Mouse (Mus musculus): ENCODE data around the gene Plce1.

Gene Plce1

DNA sequence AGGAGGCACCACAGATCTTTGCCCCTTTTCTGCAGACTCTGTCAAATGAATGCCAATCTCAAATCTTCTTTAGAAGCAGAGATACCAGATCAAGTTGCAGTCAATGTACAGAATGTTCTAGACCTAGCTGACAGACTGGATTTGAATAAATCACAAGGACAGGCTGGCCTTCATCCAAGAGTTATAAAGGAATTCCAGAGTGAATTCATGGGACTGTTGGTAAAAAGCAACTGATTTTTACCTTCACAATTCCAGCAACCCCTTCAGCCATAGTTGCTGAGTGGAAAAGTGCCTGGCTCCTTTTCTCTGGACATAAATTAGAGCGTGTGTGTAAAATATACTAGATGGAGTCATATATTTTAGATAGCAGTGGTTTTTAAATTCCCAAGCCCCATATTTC is 102.0 kb downstream of the Plce1 start:
- no peak for DNase-seq (ENCODE audit: low read depth, low spot score)

DNA sequence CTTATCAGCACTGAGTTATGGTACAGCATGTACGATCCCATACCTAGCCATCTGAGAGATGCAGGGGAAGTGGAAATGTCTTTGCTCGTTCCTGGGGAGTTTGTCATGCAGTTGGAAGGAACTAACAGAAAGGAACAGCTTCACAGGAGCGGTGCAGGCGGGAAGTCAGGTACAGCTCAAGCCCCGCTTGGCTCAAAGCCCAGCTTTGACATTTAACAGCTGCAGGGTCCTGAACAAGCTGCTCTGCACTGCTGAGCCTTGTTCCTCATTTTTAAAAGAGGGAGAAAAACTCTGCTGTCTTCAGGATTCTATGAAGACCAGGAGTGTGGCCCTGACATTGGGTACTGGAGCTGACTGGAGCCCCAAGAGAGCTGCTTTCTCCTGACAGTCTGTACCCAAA is 106.7 kb downstream of the Plce1 start:
- DNase-seq (ENCODE audit: low read depth, low spot score): no peak

DNA sequence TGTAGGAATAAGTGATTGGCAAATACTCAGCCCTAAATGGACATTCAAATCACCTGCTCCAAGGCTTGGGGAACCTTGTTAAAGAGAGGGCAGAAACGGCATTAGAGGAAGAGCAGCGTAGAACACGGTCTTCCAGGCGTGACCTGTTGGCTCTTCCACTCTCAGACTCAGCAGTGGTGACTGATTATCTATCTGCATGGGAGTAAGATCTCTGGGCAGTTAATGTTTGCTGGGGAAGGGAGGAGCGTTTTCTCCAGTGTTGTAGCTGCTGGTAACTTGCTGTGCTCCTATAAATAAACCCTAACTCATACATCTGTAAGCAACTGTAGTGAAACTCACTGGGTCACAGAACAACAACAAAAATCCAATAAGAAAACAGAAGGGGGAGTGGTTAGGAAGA is 108.6 kb downstream of the Plce1 start:
- DNase-seq (ENCODE audit: low read depth, low spot score): no peak

DNA sequence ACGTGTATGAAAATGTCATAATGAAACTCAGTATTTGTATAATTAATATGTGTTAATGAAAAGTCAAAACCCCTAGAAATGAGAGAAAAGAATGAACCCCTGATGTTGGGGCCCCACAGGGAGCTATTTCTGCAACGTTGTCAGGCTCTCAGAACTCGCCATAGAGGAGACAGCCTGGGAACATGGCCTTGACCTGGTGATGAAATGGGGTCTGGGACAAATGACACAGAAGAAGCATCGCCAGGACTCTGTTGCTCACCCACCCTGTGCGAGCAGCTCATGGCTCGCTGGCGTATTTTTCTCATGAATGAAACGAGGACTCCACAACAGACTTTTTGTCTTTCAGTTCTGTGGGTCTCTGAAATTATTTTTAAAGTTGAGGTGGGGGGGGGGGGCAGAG is 109.0 kb downstream of the Plce1 start:
- DNase-seq (ENCODE audit: low read depth, low spot score): no peak

DNA sequence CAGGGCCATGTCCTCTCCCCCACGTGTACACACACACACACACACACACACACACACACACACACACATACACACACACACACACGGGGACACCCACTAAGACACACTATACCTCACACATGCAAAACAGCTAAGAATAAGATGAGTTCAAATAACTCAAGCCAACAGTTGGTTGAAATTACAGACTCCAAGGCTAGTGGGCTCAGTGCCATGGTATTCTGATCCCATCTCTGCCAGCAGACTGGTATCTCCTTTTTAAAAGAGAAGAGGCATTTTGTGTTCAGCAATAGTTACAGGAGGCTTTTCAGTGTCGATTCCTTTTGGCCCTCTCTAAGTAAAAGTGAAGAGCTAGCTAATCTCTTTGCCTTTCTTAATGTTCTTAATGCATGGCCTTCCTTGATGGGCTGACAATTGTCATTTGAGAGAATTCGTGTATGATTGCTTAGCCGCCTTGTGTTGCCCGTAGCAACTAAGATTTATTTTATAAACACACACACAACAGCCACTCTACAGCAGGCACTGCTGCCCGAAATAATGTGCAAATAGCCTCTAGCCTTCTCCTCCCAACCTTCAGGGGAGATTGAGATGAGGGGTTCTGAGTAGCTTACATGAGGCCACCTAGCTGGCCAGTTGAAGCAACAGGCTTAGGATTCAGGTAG is 111.8 kb downstream of the Plce1 start:
- DNase-seq (ENCODE audit: low read depth, low spot score): no peak

DNA sequence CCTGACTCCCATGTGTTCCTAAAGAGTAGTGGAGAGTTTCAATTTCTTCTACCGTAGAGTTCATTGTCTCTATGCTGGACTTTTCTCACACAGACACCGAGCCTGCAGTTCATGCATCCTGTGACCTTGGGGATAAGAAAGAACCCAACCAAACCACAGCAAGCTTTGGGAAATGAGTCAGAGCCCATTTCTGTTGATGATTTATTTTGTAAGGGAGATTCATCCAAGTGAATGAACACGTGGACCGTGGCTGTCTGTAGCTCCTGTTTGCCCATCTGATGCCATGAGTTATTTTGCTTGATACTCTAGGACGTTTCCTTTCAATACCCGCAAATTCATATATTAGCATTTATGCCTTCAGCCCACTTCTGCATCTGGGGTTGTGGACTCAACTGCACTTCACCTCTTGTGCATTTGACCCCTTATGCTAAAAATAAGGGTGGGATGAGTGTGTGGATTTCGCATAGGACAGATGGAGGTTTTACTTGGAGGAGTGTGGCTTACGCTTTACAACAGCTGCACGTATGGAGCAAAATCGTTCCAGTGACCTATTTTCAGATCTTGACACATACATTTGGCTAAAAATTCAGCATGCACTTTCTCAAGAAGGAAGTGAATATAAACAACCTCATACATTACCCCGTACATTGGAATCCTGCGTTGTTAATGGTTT is 112.5 kb downstream of the Plce1 start:
- no peak for DNase-seq (ENCODE audit: low read depth, low spot score)

DNA sequence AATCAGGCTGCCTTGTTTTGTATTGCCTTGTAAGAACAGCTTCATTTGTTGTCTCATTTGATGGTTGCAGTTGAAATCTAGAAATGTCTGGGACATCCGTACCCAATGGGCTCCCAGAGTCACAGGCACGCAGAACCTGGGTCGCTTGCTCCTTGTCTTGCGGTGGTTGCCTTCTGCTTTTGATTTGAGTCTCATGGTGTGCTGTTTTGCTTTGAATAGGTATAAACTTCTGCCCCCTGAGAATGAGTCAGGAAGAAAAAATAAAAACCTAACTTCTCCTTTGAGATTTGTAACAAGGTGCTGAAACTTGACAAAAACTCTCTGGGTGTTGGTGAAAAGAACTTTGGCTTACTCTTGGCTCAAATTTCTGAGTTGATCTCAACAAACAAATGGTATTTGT is 115.2 kb downstream of the Plce1 start:
- no peak for DNase-seq (ENCODE audit: low read depth, low spot score)

DNA sequence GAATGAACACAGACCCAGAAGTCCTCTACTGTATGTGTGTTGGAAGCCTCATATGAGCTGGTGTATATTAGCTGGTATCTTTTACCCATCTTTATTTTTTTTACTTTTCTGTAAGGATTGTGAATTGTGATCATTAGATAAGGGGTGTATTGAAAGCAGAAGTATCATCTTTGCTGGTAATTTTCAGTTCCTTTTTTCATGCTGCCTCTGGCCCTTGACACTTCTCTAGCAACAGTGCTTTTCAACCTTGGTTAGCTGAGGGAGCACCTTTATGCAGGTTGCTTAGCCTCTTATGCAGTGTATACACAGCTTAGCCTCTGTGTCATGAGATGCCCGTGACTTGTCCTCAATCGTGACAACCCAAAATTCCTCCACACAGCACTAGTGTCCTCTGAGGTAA is 116.5 kb downstream of the Plce1 start:
- DNase-seq (ENCODE audit: low read depth, low spot score): no peak

DNA sequence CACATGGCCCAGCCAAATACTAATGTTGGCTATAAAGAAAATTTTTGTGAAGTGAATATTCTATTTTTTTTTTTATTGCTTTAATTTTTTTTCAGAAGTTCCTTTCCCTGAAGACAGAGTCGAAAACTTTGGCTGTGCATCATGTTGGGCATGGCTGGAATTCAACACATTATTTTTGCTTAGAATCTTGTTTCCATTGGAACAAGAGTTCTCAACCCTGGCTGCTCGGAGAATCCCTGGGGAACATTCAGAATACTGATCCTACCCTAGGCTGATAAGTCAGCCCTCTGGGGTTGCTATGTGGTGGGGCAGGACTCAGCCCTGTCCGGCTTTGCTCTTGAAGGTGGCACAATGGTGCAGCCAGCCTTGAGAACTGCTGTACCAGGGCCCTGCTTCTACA is 118.1 kb downstream of the Plce1 start:
- no peak for DNase-seq (ENCODE audit: low read depth, low spot score)

DNA sequence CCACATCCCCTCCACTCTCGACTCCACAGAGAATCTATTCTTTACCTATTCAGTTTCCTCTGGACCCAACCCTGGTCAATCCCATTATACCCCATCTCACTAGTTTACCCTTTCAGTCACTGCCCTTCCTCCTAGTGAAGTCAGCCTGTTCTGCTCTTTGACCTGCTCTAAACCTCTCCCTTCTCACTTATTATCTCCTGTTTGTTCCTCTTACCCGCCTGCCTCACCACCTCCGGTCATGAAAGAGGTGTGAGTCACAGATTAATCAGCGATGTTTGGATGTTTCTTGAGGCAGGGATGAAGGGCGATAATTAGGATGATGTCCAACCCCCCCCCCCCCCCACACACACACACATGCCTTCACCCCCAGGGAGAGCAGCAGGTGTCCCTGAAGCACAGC is 120.2 kb downstream of the Plce1 start:
- DNase-seq (ENCODE audit: low read depth, low spot score): no peak

DNA sequence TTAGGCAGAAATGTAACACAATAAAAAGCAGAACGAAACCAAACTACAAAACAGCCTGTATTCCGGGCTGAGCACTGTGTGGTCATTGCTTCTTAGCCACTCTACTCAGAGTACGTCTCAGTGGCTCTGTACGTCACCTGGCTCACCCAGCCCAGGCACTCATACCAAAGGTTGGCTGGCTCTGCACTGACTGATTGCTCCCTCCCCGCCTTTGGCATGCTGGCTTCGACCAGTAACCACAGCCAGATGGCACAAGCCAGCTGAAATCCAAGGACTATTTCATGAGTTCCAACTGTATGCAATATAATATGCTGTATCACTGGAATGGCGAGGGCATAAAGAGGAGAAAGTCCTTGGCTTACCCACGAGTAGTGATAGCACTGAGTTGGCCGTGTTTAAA is 121.9 kb downstream of the Plce1 start:
- DNase-seq (ENCODE audit: low read depth, low spot score): no peak

DNA sequence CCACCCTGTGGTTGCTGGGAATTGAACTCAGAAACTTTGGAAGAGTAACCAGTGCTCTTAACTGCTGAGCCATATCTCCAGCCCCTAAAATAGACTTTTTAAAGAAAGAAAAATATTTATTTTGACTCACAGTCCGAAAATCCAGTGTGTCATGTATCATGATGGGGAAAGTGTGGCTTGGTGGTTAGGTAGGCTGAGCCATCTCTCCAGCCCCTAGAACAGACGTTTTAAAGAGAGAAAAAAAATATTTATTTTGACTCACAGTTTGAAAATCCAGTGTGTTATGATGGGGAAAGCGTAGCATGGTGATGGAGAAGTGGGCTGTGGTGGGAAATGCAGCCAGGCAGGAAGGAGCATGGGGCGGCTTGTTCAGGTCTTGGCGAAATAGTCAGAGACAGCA is 126.3 kb downstream of the Plce1 start:
- no peak for DNase-seq (ENCODE audit: low read depth, low spot score)

DNA sequence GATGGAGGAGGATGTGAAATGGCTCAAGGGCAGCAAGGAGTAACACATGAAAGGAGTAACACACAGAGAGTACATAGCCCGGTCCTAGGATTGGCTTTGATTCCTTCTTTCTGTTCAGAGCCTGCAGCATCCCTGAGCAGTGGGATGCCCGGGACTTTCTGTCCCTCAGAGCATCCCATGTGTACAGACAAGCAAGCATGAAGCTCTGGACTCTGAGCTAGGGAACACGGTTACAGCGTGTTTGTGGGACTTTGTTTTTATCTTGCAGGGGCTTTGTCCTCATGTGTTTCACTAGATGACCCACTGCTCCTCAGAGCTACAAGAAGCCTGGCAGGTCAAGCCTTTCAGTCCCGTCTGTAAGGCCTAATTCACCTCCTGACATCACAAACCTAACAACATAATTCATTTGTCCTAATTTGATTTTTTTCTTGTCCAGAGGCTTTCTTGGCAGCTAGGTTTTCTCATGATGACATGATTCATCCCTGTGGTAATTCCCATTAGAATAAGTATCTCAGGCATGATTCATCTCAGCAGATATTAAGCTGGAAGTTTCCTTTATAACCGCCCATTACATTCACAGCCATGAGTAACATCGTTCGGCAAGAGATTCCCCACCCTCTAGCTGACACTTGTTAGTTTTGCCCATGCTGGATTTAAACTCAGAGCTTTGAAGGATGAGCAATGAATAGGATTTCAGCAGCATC is 128.2 kb downstream of the Plce1 start:
- DNase-seq (ENCODE audit: low read depth, low spot score): no peak

DNA sequence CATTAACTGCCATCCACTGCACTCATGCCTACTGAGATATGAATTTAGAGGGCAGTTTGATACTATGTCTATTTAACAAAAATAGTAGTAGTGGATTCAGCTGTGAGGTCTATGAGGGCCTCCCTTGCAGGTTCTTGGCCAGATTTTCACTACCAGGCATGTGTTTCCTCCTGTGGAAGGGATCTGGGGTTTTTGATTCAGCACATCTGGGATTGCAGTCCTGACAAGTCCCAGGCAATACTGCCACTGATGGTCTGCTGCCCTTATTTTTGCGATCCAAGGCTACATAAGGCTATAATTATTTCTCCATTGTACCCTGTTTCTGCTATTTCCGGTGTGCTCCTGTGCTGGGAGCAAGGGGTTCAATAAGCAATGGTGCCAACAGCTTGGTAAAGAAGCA is 129.4 kb downstream of the Plce1 start:
- no peak for DNase-seq (ENCODE audit: low read depth, low spot score)

DNA sequence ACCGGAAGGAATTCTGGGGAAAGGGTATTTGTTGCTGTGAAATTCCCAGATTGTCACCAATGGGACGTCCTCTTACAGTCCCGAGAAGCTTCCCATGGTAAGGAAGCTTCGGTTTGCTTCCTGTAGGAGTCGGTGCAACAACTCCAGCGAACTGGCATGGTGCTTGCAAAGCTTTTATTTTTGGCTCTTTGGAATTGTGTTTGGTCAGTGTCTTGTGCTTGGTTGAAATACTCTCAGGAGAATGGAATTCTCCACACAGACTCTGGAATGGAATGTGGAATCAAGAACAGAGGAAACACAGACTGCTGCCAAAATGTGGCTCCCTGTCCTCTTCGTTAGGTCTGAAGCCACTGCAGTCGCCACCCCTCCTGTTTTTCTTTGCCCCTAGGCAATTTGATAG is 129.9 kb downstream of the Plce1 start:
- DNase-seq (ENCODE audit: low read depth, low spot score): no peak

DNA sequence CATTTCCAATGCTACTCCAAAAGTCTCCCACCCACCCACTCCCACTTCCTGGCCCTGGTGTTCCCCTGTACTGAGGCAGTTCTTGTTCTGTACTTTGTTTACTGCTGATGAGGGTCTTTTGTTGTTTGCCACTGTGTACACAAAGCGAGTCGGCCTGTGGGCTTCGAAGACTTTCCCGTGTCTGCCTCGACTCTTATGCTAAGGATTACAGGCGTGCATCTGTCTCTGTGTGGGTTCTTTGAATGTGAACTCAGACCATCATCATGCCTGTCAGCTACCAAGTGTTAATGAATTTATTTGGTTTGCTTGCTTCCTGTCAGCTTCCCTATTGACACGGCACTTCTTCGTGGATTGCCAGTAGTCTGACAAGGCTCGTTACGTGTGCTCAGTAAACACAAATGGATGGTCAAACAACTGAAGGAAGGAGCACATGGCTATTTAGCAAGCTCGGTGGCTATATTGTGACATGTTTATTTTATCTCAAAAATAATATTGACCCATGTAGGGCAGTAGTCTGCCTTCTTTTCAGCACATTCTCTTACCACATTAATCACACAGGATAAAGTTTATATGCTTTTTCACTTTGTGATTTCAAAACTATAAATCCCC is 133.3 kb downstream of the Plce1 start:
- DNase-seq (ENCODE audit: low read depth, low spot score): no peak

DNA sequence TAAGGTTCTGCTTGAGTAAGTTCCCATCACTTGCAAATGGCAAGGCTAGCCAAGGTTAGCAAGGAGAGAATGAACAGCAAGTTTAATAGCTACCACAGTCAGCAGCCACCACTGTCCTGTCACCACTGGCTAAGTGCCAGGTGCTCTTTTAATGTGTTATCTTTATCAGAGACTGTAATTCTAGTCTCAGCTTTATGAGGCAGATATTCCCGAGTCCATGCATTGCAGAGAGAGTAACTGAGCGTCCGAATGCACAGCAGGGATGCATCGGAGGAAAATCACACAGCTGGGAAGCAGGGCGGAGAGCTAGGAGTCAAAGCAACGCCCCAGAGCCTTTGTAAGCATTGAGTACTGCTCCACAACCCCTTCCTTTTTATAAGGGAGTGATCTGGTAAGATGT is 134.4 kb downstream of the Plce1 start:
- DNase-seq (ENCODE audit: low read depth, low spot score): no peak

DNA sequence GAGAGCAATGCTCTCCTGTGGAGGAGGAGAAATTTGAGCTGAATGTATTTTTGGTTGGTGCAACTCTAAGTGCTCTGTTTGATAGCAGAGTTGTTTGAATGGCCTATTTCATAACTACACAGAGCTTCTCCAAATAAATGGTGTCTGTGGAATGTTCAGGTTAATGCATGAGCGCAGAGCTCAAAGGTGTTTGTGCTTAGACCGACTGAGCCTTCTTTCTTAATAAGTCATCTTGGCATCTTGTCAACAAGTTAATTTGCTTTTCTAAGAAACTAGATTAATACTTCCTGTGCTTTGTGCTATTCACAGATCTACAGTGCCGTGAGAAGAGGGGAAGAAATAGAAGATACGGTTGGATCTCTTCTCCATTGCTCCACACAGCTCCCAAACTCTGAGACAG is 139.2 kb downstream of the Plce1 start:
- DNase-seq (ENCODE audit: low read depth, low spot score): no peak

DNA sequence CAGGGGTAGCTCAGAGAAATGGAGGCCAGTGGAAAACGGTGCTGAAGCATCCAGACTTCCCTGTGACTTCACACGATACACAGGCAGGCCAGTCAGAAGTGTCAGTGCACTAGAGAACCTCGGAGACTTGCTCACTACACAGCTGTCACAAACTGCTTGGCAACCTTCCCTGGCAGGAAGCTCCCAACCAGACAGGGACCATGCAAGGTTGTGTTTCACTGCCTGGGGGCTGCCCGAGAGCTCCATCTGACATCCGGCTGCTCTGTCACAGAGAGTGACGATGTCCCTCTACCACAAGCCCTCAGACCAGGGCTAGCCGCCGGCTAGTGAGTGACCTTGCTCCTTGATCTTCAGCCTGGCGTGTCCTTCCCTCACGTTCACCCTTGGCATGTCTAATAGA is 140.6 kb downstream of the Plce1 start:
- no peak for DNase-seq (ENCODE audit: low read depth, low spot score)

DNA sequence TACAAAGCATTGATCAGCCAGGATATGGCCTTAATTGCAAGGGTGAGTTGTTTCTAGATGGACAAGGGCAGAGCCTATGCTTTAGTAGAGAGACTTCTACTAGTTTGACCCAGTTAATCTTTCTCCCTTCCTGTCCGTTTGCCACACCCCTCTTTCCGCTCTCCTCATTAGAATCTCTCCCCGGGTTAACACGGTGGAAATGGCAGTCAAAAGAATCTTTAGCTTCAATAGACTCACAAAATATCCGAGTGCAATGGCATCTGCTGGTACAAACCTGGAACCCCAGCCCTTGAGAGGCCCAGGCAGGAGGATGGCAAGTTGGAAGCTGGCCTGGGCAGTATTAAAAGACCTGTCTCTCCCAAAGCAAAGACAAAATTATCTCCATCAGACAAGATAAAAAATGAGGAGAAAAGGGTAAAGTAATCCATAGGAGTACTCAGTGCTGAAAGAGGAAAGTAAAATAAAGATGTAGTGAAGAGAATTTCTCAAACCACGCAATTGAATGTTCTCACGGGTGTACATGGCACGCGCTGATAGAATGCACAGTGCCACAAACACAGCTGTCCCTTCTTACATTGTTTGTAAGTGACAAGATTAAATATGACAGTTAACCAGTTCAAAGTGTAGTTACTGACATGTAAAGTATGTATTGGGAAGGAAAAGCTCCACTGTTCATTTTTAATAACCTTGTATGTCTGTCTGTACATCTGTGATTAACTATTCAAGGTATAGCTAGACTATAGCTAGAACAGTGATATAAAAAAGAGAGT is 145.5 kb downstream of the Plce1 start:
- no peak for DNase-seq (ENCODE audit: low read depth, low spot score)

DNA sequence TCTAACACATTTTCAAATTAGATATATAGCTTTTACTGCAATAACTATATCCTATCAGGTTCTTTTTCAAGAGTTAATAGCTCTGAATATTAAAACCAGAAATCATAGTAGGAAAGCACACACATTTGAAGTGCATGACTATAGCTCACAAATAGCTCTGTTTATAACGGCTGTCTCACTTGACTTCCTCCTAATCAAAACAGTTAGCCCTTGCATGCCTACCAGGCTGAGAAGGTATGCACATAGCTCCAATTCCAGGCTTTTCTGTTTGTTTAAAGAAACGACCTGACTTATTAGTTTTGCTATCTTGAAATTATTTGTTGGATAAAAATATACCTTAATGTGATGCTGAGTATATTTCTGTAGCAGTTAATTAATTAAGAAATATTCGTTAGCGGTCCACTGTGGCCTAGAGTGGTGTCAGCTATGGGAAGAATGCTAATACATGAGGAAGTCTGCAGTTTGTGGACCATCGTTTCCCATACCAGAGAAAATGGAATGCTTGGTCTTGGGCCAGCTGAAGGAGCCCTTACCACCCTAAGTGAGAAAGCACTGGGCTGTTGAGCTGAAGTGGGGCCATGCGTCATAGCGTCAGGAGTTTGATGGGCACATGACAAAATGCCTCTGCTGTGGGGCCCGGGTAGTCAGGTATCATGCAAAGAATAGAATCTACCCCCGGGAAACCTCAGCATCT is 146.3 kb downstream of the Plce1 start:
- DNase-seq (ENCODE audit: low read depth, low spot score): no peak
